Mouse (Mus musculus) frontal cortex, postnatal 10 days (tissue): ENCODE results near the gene Agbl2.

Experiments
- DNase-seq, 2 experiments: peaks; one replicate each; pipeline ENCODE4 v3.0.0; 2022; ENCODE audit warnings: low spot score in 2 of 2, mixed read lengths in 1 of 2

Gene Agbl2

DNA sequence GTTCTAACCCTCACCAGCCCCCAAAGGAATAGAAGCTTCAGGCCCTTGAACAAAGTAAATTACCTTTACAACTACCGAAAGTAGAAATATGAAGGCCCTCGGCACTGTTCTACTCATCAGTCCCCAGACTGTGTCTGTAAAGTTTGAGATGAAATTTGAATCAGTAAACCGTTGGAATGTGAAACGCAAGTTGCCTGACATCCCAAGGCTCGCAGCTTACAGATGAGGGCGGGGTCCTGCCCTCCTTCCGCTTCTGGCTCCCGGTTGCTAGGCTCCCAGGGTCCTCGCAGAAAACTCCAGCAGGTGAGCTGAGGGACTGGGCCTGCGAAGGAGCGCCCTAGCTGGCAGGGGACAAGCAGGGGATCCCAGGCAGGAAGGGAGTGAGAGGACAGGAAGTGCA is at the start of gene Agbl2:
Gene Agbl2 (plus strand): TSS at position 270 of the 400 bp plus-strand sequence.
- peak in 1 of 2 experiments; percentile 18 for DNase-seq

GRCm38 (mm10) chr2:90735326-90735725 is 47.2 kb upstream of the Agbl2 start:
- DNase-seq, result no peak

GRCm38 (mm10) chr2:90738801-90739200 is 43.7 kb upstream of the Agbl2 start:
- DNase-seq, result no peak

DNA sequence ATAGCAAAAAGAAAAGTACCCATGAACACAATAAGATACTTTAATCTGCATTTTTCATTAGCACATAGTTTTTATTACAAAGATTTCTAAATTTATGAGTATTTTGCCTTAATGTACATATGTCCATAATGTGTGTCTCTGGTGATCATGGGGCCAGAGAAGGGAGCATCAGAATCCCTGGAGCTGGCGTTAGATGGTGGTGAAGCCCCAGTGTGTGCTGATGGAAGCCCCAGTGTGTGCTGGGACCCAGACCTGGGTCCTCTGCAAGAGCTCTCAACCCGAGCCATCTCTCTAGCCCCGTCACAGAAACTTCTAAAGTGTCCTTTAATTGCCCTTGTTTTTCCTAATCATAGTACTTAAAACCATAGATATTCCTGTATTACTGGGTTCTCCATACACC is 43.2 kb upstream of the Agbl2 start:
- DNase-seq, result no peak

- DNase-seq, result no peak
Measured at GRCm38 (mm10) chr2:90739921-90740320, 42.6 kb upstream of the Agbl2 start.

GRCm38 (mm10) chr2:90744285-90745052 is 38.1 kb upstream of the Agbl2 start:
- no peak for DNase-seq

DNA sequence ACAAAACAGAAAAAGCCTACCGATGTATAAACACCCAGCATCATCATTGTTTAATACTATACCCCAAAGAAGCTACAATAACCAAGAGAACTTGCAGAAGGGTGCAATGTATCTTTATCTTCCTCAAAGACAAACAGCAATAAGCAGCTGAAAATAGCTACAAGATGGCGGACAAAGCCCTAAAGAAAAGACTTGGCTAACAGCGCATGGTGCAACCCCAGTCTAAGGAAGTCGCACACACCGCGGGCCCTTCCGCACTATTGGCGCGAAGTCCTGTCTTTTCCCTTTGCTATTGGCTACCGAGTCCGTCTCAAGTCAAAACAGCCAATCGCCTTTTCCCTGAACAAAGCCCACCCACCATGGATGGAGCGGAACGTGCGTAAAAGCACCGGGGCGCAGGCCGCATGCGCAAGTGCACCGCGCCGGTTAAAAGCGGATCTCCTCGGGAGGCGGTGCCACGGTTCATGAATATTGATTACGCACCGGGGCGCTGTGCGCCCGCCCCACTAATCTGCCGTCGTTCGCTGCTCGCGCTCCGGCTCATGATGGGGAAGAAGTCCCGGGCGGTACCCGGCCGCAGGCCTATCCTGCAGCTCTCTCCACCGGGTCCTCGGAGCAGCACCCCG is 37.4 kb upstream of the Agbl2 start, which contains the start of gene Fnbp4:
Gene Fnbp4 (plus strand): TSS at position 318 of the 626 bp plus-strand sequence.
- peak; percentile 97 to 99 for DNase-seq

GRCm38 (mm10) chr2:90745740-90746537 is 36.6 kb upstream of the Agbl2 start:
- DNase-seq, result no peak

- no peak for DNase-seq
Measured at GRCm38 (mm10) chr2:90746538-90746865, 36.0 kb upstream of the Agbl2 start.

- no peak for DNase-seq
Measured at GRCm38 (mm10) chr2:90747131-90747530, 35.4 kb upstream of the Agbl2 start.

- no peak for DNase-seq
Measured at GRCm38 (mm10) chr2:90749676-90750459, 32.7 kb upstream of the Agbl2 start.

DNA sequence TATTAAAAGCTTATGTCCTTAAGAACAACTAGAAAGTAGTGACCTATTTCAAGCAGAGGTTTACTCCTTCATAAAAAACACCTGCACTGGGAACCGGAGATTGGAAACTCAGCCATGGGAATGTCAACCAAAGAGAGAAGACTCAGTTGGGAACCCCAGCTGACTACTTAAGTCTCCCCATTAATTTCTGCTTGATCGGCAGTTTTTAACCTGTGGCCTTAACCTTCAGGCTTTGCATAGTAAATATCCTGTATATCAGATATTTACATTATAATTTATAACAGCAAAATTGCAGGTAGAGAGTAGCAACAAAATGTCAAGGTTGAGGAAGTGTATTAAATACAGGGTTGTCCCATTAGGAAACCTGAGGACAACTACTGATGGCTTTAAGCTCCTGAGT is 29.0 kb upstream of the Agbl2 start:
- DNase-seq, result no peak

GRCm38 (mm10) chr2:90754188-90754587 is 28.3 kb upstream of the Agbl2 start:
- DNase-seq, result no peak

- no peak for DNase-seq
Measured at GRCm38 (mm10) chr2:90765123-90765522, 17.4 kb upstream of the Agbl2 start.

GRCm38 (mm10) chr2:90781323-90781722 is 1.2 kb upstream of the Agbl2 start:
- DNase-seq, result no peak

DNA sequence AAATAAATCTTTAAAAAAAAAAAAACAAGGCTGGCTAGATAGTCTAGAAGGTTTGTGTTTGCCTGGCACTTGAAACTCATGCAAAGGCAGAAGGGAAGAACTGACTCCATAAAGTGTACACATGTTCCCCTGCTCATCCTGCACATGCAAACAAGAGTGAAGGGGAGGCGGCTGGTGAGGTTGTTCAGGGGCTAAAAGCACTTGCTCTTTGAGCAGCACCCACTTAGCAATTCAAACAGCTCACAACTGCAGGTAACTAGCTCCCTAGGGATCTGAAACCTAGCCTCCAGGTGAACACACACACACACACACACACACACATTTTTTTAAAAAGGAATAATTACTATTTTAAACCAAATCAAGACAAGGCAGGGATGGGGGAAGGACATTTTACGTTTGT is 589 bp upstream of the Agbl2 start:
- DNase-seq, result no peak

DNA sequence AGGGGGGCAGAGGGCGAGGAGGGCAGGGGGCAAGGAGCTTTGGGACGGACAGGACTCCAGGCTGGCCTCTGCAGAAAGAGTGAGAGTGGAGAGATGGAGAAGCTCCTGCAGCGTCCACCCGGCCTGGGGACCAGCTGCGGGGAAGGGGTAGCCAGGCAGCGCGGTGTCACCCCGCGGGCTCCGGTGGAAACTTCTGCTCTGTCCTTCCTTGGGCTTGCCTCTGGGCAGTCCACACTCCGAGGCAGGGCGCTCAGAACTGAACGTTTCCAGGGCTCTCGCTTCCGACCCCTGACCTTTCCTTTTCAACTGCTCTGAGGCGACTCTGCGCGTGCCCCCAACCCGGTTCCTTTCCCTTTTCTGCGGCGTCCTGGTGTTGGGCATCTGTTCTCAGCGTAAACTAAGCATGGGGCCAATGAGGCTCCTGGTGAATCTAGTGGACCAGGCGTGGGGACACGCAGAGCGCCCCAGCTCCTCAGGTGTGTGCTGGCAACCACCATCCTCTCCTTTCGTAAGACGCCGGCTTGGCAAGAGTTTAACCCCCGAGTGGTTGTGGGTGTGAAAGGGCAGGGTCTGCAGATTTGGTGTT is 467 bp downstream of the Agbl2 start:
- DNase-seq, result no peak

GRCm38 (mm10) chr2:90788126-90788525 is 5.6 kb downstream of the Agbl2 start:
- no peak for DNase-seq

- DNase-seq, result no peak
Measured at GRCm38 (mm10) chr2:90808241-90809126, 26.0 kb downstream of the Agbl2 start.

GRCm38 (mm10) chr2:90810751-90811150 is 28.2 kb downstream of the Agbl2 start:
- DNase-seq, result no peak
